7 mouse cellular contexts compared by ENCODE assay signal in genomic region chr10:124288301-124288995, GRCm38 (mm10).
A peak's percentile ranks its signal among the peaks of the same experiment; 100 is the strongest.
DNase-seq lines count a peak whose midpoint lies in the region; ATAC-seq and TF ChIP-seq lines count a peak whose summit lies in the region.

No protein-coding gene starts in this region.

- 41% methylated on average over 18 of the region's 18 CpGs for WGBS in lung, embryonic 15.5 days
- WGBS in midbrain, embryonic 13.5 days: 82% methylated on average over 18 of the region's 18 CpGs

- H3K4me3 ChIP-seq in testis, adult 2 months (ENCODE audit: control insufficient read depth, low read depth, low read length): peak overlapping the region; percentile 58
- H3K4me3 ChIP-seq in lung, embryonic 15.5 days: peak overlapping the region; percentile 19
- no peak overlapping the region for H3K4me3 ChIP-seq in midbrain, embryonic 13.5 days (replicated peaks)

- TF ChIP-seq CTCF in testis, adult 2 months (IDR thresholded peaks at IDR 0.05; ENCODE audit: control insufficient read depth, insufficient read depth, insufficient replicate concordance, low read depth, low read length): no peak

- peak overlapping the region; percentile 39 for H3K4me2 ChIP-seq in lung, embryonic 15.5 days
- no peak overlapping the region for H3K4me2 ChIP-seq in midbrain, embryonic 13.5 days (replicated peaks)

- DNase-seq in testis, postnatal 14 days (ENCODE audit: low spot score): no peak
- peak; percentile 16 to 27 for DNase-seq in heart, postnatal 10 days
- no peak for DNase-seq in cerebellum, postnatal 14 days
- no peak for DNase-seq in adrenal gland, adult 18-20 months (ENCODE audit: low spot score in 2 of 2)

- intact Hi-C loops in heart, postnatal 10 days (cut with DNase I): no loop called here

- no peaks in the 10 kb centered on the region; the same call in none of the 2 replicates for H3K4me1 ChIP-seq in testis, adult 2 months (ENCODE audit: control insufficient read depth, insufficient read depth, low read length)
- no peaks in the 10 kb centered on the region for H3K4me1 ChIP-seq in lung, embryonic 15.5 days
- no peaks in the 10 kb centered on the region for H3K4me1 ChIP-seq in midbrain, embryonic 13.5 days (replicated peaks)

- no peak overlapping the region for H3K27ac ChIP-seq in testis, adult 2 months (ENCODE audit: control insufficient read depth, insufficient read depth, low read depth, low read length)
- peak overlapping the region; percentile 69 for H3K27ac ChIP-seq in lung, embryonic 15.5 days
- no peak overlapping the region for H3K27ac ChIP-seq in midbrain, embryonic 13.5 days

- peak; percentile 74; the same call in 1 of the 2 replicates for ATAC-seq in lung, embryonic 15.5 days (ENCODE audit: borderline replicate concordance, extremely low read depth, low FRiP score, low TSS enrichment)
- ATAC-seq in midbrain, embryonic 13.5 days: no peak

- H3K9ac ChIP-seq in lung, embryonic 15.5 days: no peak overlapping the region
- no peak overlapping the region for H3K9ac ChIP-seq in midbrain, embryonic 13.5 days (replicated peaks)

- H3K9me3 ChIP-seq in lung, embryonic 15.5 days: no peaks in the 10 kb centered on the region
- H3K9me3 ChIP-seq in midbrain, embryonic 13.5 days: no peaks in the 10 kb centered on the region

- no peaks in the 10 kb centered on the region for H3K27me3 ChIP-seq in testis, adult 2 months (ENCODE audit: control insufficient read depth, insufficient read depth, low read length)
- no peaks in the 10 kb centered on the region for H3K27me3 ChIP-seq in lung, embryonic 15.5 days
- no peaks in the 10 kb centered on the region for H3K27me3 ChIP-seq in midbrain, embryonic 13.5 days

- TF ChIP-seq POLR2A in testis, adult 2 months (IDR thresholded peaks at IDR 0.05; ENCODE audit: control insufficient read depth, low read depth, low read length): no peak

- no peaks in the 10 kb centered on the region for H3K36me3 ChIP-seq in testis, adult 2 months (ENCODE audit: control insufficient read depth, insufficient read depth, low read length)
- H3K36me3 ChIP-seq in lung, embryonic 15.5 days: no peaks in the 10 kb centered on the region
- no peaks in the 10 kb centered on the region for H3K36me3 ChIP-seq in midbrain, embryonic 13.5 days

Comparison
In these comparisons a context has a peak if more than half of its experiments do, and no peak if none do; other contexts are left out.
1. DNase-seq: peak in heart, postnatal 10 days (2 of 2); none in testis, postnatal 14 days (single experiment), cerebellum, postnatal 14 days (0 of 2) and adrenal gland, adult 18-20 months (0 of 2).